Mouse (Mus musculus) G1E (cell line): ENCODE data around the gene Tpm3. TPM values are rescaled to one million over a fixed set of nuclear protein-coding genes. Genes with fewer than 3 reads are reported as not detected.

Experiments
- ATAC-seq: 2 replicates; pipeline ENCODE4 v1.8.0; 2016; ENCODE audit warnings: mild to moderate bottlenecking; ENCODE audit not compliant: insufficient number of reproducible peaks, poor library complexity, low FRiP score, severe bottlenecking; ENCODE audit errors: extremely low read depth
- DNase-seq: peaks from one replicate; pipeline ENCODE4 v3.0.0; 2012; ENCODE audit warnings: low spot score
- H3K27me3 ChIP-seq: 2 replicates; pipeline ENCODE4 v1.6.1; 2012; ENCODE audit warnings: mild to moderate bottlenecking, low read length, inconsistent platforms; ENCODE audit not compliant: insufficient read depth
- H3K36me3 ChIP-seq: replicated peaks from 2 replicates; pipeline ENCODE3; 2012; ENCODE audit warnings: mild to moderate bottlenecking, inconsistent platforms
- H3K4me1 ChIP-seq: 2 replicates; pipeline ENCODE4 v1.6.1; 2012; ENCODE audit warnings: low read depth, low read length, inconsistent platforms, mixed read lengths; ENCODE audit not compliant: insufficient read depth
- H3K4me3 ChIP-seq: 2 replicates; pipeline ENCODE4 v1.5.1; 2012; ENCODE audit warnings: low read depth, mild to moderate bottlenecking, inconsistent platforms, low read length, moderate library complexity, mixed read lengths
- H3K9me3 ChIP-seq: replicated peaks from 2 replicates; pipeline ENCODE4 v1.6.1; 2012; ENCODE audit warnings: inconsistent platforms
- CTCF ChIP-seq: IDR thresholded peaks from 2 replicates; pipeline ENCODE4 v1.5.1; 2012; ENCODE audit warnings: low read depth, low read length, inconsistent platforms, mixed read lengths
- GATA1 ChIP-seq: IDR thresholded peaks from 2 replicates; pipeline ENCODE4 v1.6.1; 2012; ENCODE audit warnings: borderline replicate concordance, low read length, inconsistent platforms, mixed read lengths
- GATA2 ChIP-seq: IDR thresholded peaks from 2 replicates; pipeline ENCODE4 v1.6.1; 2012; ENCODE audit warnings: low read depth, low read length, inconsistent platforms, borderline replicate concordance
- POLR2AphosphoS5 ChIP-seq: IDR thresholded peaks from 2 replicates; pipeline ENCODE4 v1.6.1; 2012; ENCODE audit warnings: low read depth, low read length, inconsistent platforms; ENCODE audit not compliant: insufficient replicate concordance
- TAL1 ChIP-seq: conservative IDR thresholded peaks from 2 replicates; pipeline ENCODE4 v1.6.1; 2012; ENCODE audit warnings: low read depth, low read length, inconsistent platforms, mixed read lengths
- polyA plus RNA-seq: library from polyadenylated mRNA; stranded (reverse); fragments of >175 nt; gene quantifications from 2 replicates; pipeline ENCODE4 v1.2.3, GENCODE M21; 2012
- total RNA-seq, 2 experiments: library from RNA; stranded (forward) in 1 of 2; stranded (reverse) in 1 of 2; fragments of 200-1000 nt in 1 of 2; fragments of >200 nt in 1 of 2; fragmentation: Nextera tagmentation in 1 of 2; gene quantifications; 2 replicates each; pipeline ENCODE4 v1.2.3; 2014 to 2017

Gene Tpm3
- total and polyA plus RNA-seq, 3 experiments: 161 to 425 (median 280) TPM

DNA sequence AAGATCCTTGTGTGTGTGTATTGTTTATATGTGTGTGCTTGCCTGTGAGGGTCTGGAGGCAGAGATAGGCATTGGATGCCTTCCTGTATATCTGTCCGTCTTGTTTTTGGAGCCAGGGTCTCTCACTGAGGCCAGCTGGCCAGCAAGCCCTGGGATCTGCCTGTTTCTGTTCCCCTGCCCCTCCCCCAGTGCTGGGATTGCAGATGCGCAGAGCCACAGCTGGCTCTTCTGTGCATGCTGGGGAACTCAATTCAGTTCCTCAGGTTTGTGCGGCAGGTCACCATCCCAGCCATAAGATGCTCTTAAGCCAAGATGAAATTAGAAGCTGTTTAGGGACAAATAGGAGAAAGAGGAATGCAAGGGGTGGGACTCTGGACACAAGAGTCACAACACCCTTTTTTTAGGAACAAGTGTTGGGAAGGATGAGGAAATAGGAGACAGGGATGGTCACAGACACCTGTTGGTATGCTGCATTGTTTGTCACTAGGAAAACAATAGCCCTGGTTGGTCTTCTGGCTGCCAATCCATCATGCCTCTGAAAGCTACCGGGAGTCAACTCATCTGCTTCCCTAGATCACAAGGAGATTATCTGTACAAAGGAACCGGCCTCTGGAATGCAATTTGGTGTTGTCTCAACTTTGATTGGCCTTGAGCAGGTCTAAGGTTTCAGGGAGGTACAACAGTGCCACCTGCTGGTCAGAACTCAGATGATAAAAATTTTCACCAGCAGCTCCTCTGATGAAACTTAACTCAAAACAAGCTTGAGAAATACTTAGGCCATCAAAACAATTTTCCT lies 4.7 kb downstream of the Tpm3 start:
- DNase-seq (peak; percentile 41), ATAC-seq (no peak)
- peaks cover 19% of the 10 kb centered on the region for H3K27me3 ChIP-seq
- no peaks in the 10 kb centered on the region for H3K9me3 ChIP-seq
- H3K4me1 ChIP-seq: peaks cover 39% of the 10 kb centered on the region
- peaks cover 2% of the 10 kb centered on the region for H3K36me3 ChIP-seq
- H3K4me3 ChIP-seq: no peak overlapping the region
- TF ChIP-seq GATA2: no peak
- no peak for TF ChIP-seq POLR2AphosphoS5
- no peak for TF ChIP-seq TAL1
- TF ChIP-seq GATA1: no peak
- peak; percentile 71 for TF ChIP-seq CTCF

DNA sequence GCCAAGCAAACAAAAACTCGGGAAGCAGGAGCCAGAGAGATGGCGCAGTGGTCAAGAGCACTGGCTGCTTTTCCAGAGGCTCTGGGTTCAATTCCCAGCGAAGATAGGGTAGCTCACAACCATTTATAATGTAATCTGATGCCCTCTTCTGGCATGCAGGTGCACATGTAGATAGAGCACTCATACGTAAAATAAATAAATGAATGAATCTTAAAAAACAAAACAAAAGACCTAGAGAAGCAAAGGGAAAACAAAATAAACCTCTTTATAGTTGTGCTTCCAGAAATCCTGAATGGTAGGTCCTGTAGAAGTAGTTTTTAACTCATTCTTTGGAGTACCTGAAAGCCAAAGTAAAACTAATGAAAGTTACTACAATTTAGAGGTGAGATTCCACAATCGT lies 5.8 kb downstream of the Tpm3 start:
- no peaks in the 10 kb centered on the region for H3K9me3 ChIP-seq
- H3K36me3 ChIP-seq: peaks cover 10% of the 10 kb centered on the region
- DNase-seq (no peak), ATAC-seq (no peak)
- peaks cover 9% of the 10 kb centered on the region for H3K27me3 ChIP-seq
- H3K4me1 ChIP-seq: peaks cover 42% of the 10 kb centered on the region
- TF ChIP-seq POLR2AphosphoS5: no peak
- TF ChIP-seq CTCF: no peak
- no peak for TF ChIP-seq GATA1
- TF ChIP-seq TAL1: no peak
- TF ChIP-seq GATA2: no peak
- no peak overlapping the region for H3K4me3 ChIP-seq

DNA sequence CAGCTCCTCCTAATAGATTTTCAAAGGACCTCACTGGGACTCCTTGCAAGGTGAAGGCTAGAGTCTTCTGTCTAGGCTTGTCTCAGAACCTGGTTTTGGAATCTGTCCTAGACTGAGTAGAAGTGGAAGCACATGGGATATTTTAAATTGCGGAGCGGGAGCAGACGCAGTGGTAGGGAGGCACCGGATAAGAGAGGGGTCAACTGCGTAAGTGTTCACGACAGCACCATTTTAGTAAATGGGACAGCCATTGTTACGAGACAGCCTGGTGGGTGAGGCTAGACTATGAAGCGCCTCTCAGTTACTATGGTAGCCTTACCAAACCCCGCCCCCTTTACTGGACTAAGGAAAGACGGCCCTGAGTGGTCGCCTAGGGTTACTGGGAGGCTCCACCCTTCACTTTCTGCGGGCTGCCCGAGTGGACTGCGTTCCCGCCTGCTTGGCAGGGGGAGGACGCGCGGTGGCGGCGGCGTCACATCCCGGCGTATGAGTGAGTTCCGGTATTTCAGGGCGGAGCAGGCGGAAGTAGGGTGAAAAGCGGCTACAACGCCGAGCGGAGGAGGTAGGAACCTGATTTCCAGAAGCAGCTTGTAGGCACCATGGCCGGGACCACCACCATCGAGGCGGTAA lies 6.8 kb downstream of the Tpm3 start:
- Histone ChIP-seq H3K27me3 (peaks cover 2% of the 10 kb centered on the region; the same call in 1 of the 2 replicates), H3K4me1 (peaks cover 53% of the 10 kb centered on the region), H3K9me3 (no peaks in the 10 kb centered on the region), H3K4me3 (peak overlapping the region; percentile 93), H3K36me3 (peaks cover 20% of the 10 kb centered on the region)
- no peak for TF ChIP-seq GATA1
- TF ChIP-seq CTCF: no peak
- no peak for TF ChIP-seq TAL1
- no peak for TF ChIP-seq POLR2AphosphoS5
- TF ChIP-seq GATA2: no peak
- ATAC-seq (peak; percentile 83), DNase-seq (peak; percentile 87)

DNA sequence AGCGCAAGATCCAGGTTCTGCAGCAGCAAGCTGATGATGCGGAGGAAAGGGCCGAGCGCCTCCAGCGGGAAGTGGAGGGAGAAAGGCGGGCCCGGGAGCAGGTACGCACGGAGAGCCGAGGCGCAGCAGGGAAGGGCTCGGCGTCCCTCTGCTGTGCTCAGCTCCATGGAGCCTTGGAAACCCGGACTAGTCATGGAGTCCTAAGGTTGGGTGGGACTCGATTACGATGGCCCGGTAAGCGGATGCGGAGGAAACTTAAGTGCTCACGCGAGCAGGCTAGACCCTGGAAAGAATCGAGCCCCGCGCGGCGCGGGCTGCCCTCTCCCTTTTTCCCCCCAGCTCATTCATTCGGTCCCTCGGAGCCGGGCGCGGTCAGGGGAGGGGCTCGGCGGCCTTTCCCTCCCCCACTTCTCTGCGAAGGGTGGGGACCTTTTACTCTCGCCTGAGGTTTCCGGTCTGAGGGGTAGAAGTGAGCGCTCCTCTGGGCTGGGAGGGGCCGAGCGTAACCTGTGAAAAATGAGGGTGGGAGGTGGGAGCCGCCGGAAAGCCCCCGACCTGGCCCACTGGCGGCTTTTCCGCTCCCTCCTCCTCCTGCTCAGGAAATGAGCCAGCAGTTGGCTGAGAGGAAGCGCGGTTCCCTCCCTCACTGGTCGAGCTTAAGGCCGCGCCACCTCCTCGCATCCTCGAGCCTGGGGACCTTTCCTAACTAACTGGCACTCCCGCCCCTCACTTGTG lies 7.5 kb downstream of the Tpm3 start:
- Histone ChIP-seq H3K27me3 (peaks cover 2% of the 10 kb centered on the region; the same call in 1 of the 2 replicates), H3K4me3 (peak overlapping the region; percentile 93), H3K9me3 (no peaks in the 10 kb centered on the region), H3K36me3 (peaks cover 27% of the 10 kb centered on the region), H3K4me1 (peaks cover 60% of the 10 kb centered on the region)
- no peak for TF ChIP-seq POLR2AphosphoS5
- no peak for TF ChIP-seq GATA2
- TF ChIP-seq CTCF: no peak
- TF ChIP-seq TAL1: no peak
- TF ChIP-seq GATA1: no peak
- ATAC-seq (peak; percentile 51), DNase-seq (peak; percentile 76)

DNA sequence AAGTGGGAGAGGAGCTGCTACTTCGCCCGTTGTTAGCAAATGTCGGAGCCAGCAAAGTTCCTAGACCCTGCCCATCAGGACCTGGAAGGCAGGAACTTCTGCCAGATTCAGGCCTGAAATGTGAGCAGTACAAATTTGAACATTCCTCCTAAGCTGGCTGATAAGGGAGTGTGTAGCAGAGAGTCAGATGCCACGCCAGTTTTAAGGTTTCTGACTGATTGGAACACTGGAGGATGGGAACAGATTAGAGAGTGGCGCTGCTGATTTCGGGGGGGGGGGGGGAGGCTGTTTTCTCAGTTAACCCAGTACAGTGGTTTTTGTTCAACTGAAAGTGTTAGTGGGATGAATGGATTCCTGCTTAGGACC lies 8.0 kb downstream of the Tpm3 start:
- TF ChIP-seq CTCF (no peak), TAL1 (no peak), GATA2 (no peak), POLR2AphosphoS5 (no peak), GATA1 (no peak)
- ATAC-seq (no peak), DNase-seq (no peak)
- peaks cover 2% of the 10 kb centered on the region; the same call in 1 of the 2 replicates for H3K27me3 ChIP-seq
- H3K9me3 ChIP-seq: no peaks in the 10 kb centered on the region
- peak overlapping the region; percentile 93 for H3K4me3 ChIP-seq
- H3K4me1 ChIP-seq: peaks cover 65% of the 10 kb centered on the region
- H3K36me3 ChIP-seq: peaks cover 32% of the 10 kb centered on the region
